Mouse (Mus musculus) megakaryocyte, embryonic 14.5 days (primary cell): Measurements from ENCODE around the gene Yipf6.

Experiments used
- FLI1 ChIP-seq: IDR thresholded peaks from 2 replicates; pipeline ENCODE4 v1.6.1; 2012; ENCODE audit warnings: low read length, inconsistent platforms, mixed read lengths
- GATA1 ChIP-seq: IDR thresholded peaks from 3 replicates; pipeline ENCODE4 v1.6.1; 2012; ENCODE audit warnings: mixed read lengths, low read length, inconsistent platforms, borderline replicate concordance

GRCm38 (mm10) chrX:98937555-98938294, 1.6 kb downstream of the Yipf6 start:
- 0 out of 3 replicates have a peak, but pooled peaks have one; percentile 16 for TF ChIP-seq GATA1
- no peak for TF ChIP-seq FLI1
